Mouse (Mus musculus): ENCODE data around the gene Zfp950.

- no peak for TF ChIP-seq POLR2A (IDR thresholded peaks at IDR 0.05; ENCODE audit: insufficient read depth, low read length)
- no peak for TF ChIP-seq CTCF (IDR thresholded peaks at IDR 0.05; ENCODE audit: low read depth, low read length)
- TF ChIP-seq EP300 (IDR thresholded peaks at IDR 0.05; ENCODE audit: insufficient read depth, low read depth, low read length), result no peak
Observed at GRCm38 (mm10) chr19:61131096-61131495, 9.5 kb downstream of the Zfp950 start.

All from ES-Bruce4 (cell line).